Mouse (Mus musculus) splenic B cell, adult 2 months (primary cell): ENCODE results near the gene Galnt9.
A peak's percentile ranks its signal among the peaks of the same experiment; 100 is the strongest.

Experiments
- DNase-seq: peaks from one replicate; pipeline ENCODE4 v3.0.0-alpha.2; 2011; ENCODE audit warnings: low read depth, low spot score
- H3K27me3 ChIP-seq: 2 replicates; pipeline ENCODE4 v1.6.1; 2012; ENCODE audit warnings: mild to moderate bottlenecking, low read length, moderate library complexity, mixed read lengths; ENCODE audit not compliant: control insufficient read depth, poor library complexity, insufficient read depth, severe bottlenecking
- H3K36me3 ChIP-seq: 2 replicates; pipeline ENCODE4 v1.6.1; 2012; ENCODE audit warnings: mild to moderate bottlenecking, low read length, moderate library complexity, mixed read lengths; ENCODE audit not compliant: control insufficient read depth, poor library complexity, insufficient read depth, severe bottlenecking

Gene Galnt9

GRCm38 (mm10) chr5:110609868-110610267, 65.7 kb downstream of the Galnt9 start:
- no peaks in the 10 kb centered on the region for H3K27me3 ChIP-seq
- H3K36me3 ChIP-seq: no peaks in the 10 kb centered on the region
- no peak for DNase-seq

GRCm38 (mm10) chr5:110610484-110610883, 66.3 kb downstream of the Galnt9 start:
- Histone ChIP-seq H3K27me3 (no peaks in the 10 kb centered on the region), H3K36me3 (no peaks in the 10 kb centered on the region)
- no peak for DNase-seq

- DNase-seq: no peak
- H3K36me3 ChIP-seq: no peaks in the 10 kb centered on the region
- H3K27me3 ChIP-seq: no peaks in the 10 kb centered on the region
Observed at GRCm38 (mm10) chr5:110611435-110612158, 67.4 kb downstream of the Galnt9 start.

GRCm38 (mm10) chr5:110619226-110619625, 75.1 kb downstream of the Galnt9 start:
- H3K36me3 ChIP-seq: no peaks in the 10 kb centered on the region
- DNase-seq: no peak
- H3K27me3 ChIP-seq: no peaks in the 10 kb centered on the region

GRCm38 (mm10) chr5:110624319-110624718, 80.2 kb downstream of the Galnt9 start:
- no peak for DNase-seq
- Histone ChIP-seq H3K27me3 (no peaks in the 10 kb centered on the region), H3K36me3 (no peaks in the 10 kb centered on the region)

GRCm38 (mm10) chr5:110627351-110627750, 83.2 kb downstream of the Galnt9 start:
- no peak for DNase-seq
- no peaks in the 10 kb centered on the region for H3K27me3 ChIP-seq
- no peaks in the 10 kb centered on the region for H3K36me3 ChIP-seq

- DNase-seq: no peak
- Histone ChIP-seq H3K27me3 (no peaks in the 10 kb centered on the region), H3K36me3 (no peaks in the 10 kb centered on the region)
Observed at GRCm38 (mm10) chr5:110628156-110628555, 84.0 kb downstream of the Galnt9 start.

GRCm38 (mm10) chr5:110629525-110630120, 85.5 kb downstream of the Galnt9 start:
- no peaks in the 10 kb centered on the region for H3K36me3 ChIP-seq
- no peak for DNase-seq
- no peaks in the 10 kb centered on the region for H3K27me3 ChIP-seq

- no peaks in the 10 kb centered on the region for H3K36me3 ChIP-seq
Observed at GRCm38 (mm10) chr5:110635951-110636707, 92.0 kb downstream of the Galnt9 start.

GRCm38 (mm10) chr5:110638306-110639074, 94.3 kb downstream of the Galnt9 start:
- no peak for DNase-seq
- Histone ChIP-seq H3K27me3 (no peaks in the 10 kb centered on the region), H3K36me3 (no peaks in the 10 kb centered on the region)

More at GRCm38 (mm10) chr5:110635951-110636707, 92.0 kb downstream of the Galnt9 start:
- no peaks in the 10 kb centered on the region for H3K27me3 ChIP-seq
- peak; percentile 64 for DNase-seq

- Histone ChIP-seq H3K27me3 (no peaks in the 10 kb centered on the region), H3K36me3 (no peaks in the 10 kb centered on the region)
- peak; percentile 87 for DNase-seq
Observed at GRCm38 (mm10) chr5:110639459-110639858, 95.3 kb downstream of the Galnt9 start.

- no peak for DNase-seq
- Histone ChIP-seq H3K27me3 (no peaks in the 10 kb centered on the region), H3K36me3 (peaks cover 3% of the 10 kb centered on the region)
Observed at GRCm38 (mm10) chr5:110646377-110646776, 102.2 kb downstream of the Galnt9 start.

GRCm38 (mm10) chr5:110652719-110653648, 108.8 kb downstream of the Galnt9 start, which contains the start of the genes Noc4l and Ddx51:
Gene Noc4l (minus strand): TSS chr5:110653417.
Gene Ddx51 (plus strand): TSS chr5:110653451.
- DNase-seq: peak; percentile 97
- H3K27me3 ChIP-seq: no peaks in the 10 kb centered on the region
- peaks cover 6% of the 10 kb centered on the region for H3K36me3 ChIP-seq
